Mouse (Mus musculus) bone marrow macrophage, adult 2 months (primary cell): ENCODE results near the gene Cuedc2. TPM values are rescaled to one million over a fixed set of nuclear protein-coding genes. Genes with fewer than 3 reads are reported as not detected.

Experiments used
- H3K27ac ChIP-seq: 2 replicates; pipeline ENCODE4 v1.5.1; 2012; ENCODE audit warnings: low read depth, low read length; ENCODE audit not compliant: insufficient read depth
- H3K4me1 ChIP-seq: 2 replicates; pipeline ENCODE4 v1.6.1; 2012; ENCODE audit warnings: low read length; ENCODE audit not compliant: control insufficient read depth, insufficient read depth
- H3K4me3 ChIP-seq: 2 replicates; pipeline ENCODE4 v1.5.1; 2012; ENCODE audit warnings: mild to moderate bottlenecking, low read length, moderate library complexity; ENCODE audit not compliant: insufficient read depth
- CTCF ChIP-seq: IDR thresholded peaks from 2 replicates; pipeline ENCODE4 v1.5.1; 2012; ENCODE audit warnings: low read depth, mild to moderate bottlenecking, low read length, moderate library complexity
- POLR2A ChIP-seq: IDR thresholded peaks from 2 replicates; pipeline ENCODE4 v1.6.1; 2012; ENCODE audit warnings: mild to moderate bottlenecking, low read depth, low read length, borderline replicate concordance
- polyA plus RNA-seq: library from polyadenylated mRNA; stranded (reverse); fragments of >200 nt; gene quantifications from 2 replicates; pipeline ENCODE4 v1.2.4, GENCODE M21; 2012; ENCODE audit not compliant: missing spikeins, insufficient read depth, insufficient read length

The Cuedc2 gene
- polyA plus RNA-seq, 1 experiment: 136 TPM

DNA sequence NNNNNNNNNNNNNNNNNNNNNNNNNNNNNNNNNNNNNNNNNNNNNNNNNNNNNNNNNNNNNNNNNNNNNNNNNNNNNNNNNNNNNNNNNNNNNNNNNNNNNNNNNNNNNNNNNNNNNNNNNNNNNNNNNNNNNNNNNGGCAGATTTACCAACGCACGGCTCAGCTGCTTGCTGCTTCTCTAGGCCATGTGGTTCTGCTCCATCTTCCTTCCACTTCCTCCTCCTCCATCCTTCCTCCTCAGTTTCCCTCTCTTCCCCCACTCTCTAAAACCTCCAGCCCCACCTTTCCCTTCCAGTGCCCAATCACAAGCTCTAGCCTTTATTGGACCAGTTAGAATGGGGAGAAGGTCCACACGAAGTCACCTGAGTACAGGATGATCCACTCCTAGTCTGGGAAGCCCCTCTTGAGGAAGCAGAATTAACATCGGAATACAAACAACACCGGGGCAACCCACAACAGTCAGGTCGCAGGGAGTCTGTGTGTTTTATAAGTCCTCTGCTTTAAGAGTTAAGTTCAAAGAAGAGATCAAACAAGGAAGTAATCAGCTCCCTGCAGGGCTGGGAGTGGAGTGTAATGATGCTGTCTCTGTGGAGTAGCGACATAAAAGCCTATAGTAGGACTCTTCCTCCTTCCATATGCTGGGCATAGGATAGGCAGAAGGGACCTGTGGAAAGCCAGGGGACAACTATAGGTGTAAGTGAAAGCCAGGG lies 6.4 kb upstream of the Cuedc2 start:
- no peak overlapping the region for H3K27ac ChIP-seq
- no peak overlapping the region for H3K4me3 ChIP-seq
- H3K4me1 ChIP-seq: peaks cover 42% of the 10 kb centered on the region
- TF ChIP-seq POLR2A (no peak), CTCF (no peak)

DNA sequence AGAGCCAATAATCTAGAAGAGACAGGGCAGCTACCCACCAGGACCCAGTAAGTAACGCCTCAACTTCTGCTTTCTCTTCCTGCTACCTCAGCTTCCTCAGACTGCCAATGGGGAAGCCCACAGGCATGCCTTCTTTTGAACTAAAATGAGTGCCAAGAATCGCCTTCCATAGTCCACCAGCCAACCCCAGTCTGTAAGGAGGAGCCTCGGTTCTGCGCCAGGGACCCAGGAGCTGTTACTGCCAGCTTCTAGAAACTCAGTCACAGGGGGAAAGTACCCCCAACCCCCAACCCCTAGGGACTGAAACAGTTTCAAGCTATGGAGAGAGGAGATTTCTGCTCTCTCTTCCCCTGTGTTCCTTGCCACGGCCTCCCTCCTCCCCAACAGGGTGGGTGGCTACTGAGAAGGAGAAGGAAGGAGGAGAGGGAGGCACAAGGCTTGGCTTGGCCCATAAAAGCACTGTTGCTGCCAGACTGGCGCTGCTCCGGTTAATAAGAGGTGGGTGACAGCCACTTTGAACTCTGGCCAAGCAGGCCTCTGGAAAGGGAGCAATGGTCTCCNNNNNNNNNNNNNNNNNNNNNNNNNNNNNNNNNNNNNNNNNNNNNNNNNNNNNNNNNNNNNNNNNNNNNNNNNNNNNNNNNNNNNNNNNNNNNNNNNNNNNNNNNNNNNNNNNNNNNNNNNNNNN lies 927 bp upstream of the Cuedc2 start:
- Histone ChIP-seq H3K27ac (peak overlapping the region; percentile 99), H3K4me3 (peak overlapping the region; percentile 57), H3K4me1 (peaks cover 29% of the 10 kb centered on the region)
- TF ChIP-seq CTCF (no peak), POLR2A (peak; percentile 37; the same call in 1 of the 2 replicates)

DNA sequence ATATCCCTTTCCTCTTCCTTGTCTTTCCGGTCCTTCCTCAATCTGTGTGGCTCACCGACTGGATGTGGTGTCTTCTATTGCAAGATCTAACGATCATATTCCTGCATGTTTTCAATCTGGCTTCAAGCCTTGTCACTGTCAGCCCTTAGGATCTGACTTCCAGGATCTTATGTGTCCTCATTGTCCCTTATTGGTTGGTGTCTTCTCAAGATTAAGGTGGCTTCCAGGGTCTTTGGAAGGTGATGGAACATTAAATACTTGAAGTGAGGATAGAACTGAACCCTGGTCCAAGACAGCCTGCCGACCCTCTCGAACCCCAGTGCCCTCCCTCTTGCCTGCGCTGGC lies 412 bp upstream of the Cuedc2 start:
- TF ChIP-seq POLR2A (no peak), CTCF (peak; percentile 15; the same call in 1 of the 2 replicates)
- Histone ChIP-seq H3K4me3 (peak overlapping the region; percentile 57), H3K4me1 (peaks cover 26% of the 10 kb centered on the region), H3K27ac (peak overlapping the region; percentile 99)

DNA sequence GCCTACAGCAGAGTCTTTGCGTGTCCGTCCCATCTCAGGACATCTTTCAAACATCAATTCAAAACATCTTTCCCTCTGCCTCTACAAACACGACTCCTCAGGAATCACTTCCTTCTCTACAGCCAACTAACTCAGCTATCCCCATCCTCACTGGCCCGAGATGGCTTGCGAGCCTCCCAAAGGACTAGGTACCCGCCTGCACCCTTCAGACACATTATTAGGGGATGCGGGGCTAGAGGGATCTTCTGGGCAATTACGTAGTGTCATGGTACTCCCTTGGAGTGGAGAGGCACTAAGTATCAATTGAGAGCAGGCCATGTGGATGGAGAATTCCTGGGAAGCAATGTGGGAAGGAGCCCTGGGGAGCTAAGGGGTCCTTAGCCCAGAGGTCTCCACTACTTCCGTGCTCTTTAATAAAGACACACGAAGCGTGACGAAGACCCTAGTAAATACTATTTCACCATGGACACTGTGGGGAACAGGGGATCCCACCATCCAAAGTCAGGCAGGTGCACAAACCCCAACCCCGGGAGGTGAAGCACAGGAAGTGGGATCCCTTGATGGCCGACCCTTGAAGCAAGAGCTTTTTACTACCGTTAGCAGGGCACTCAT lies 677 bp downstream of the Cuedc2 start:
- Histone ChIP-seq H3K4me3 (peak overlapping the region; percentile 74), H3K4me1 (peaks cover 22% of the 10 kb centered on the region), H3K27ac (peak overlapping the region; percentile 56)
- TF ChIP-seq POLR2A (no peak), CTCF (no peak)

DNA sequence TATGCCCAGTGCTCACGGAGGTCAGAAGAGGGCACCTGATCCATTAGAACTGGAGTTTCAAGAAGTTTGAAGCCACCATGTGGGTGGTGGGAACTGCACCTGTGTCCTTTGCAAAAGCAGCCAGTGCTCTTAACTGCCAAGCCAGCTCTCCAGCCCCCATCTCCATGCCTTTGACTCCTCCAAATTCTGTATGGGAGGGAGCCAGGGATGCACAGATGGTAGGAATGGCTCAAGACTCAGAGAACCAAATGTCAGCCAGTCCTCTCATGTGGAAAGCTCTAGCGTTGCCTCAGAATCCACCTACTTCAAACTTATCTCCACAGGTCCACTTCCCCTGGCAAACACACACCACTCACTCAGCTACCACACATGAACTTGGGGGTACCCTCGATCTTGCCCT lies 4.6 kb downstream of the Cuedc2 start:
- H3K4me3 ChIP-seq: no peak overlapping the region
- peaks cover 14% of the 10 kb centered on the region for H3K4me1 ChIP-seq
- no peak for TF ChIP-seq POLR2A
- TF ChIP-seq CTCF: no peak
- H3K27ac ChIP-seq: no peak overlapping the region

DNA sequence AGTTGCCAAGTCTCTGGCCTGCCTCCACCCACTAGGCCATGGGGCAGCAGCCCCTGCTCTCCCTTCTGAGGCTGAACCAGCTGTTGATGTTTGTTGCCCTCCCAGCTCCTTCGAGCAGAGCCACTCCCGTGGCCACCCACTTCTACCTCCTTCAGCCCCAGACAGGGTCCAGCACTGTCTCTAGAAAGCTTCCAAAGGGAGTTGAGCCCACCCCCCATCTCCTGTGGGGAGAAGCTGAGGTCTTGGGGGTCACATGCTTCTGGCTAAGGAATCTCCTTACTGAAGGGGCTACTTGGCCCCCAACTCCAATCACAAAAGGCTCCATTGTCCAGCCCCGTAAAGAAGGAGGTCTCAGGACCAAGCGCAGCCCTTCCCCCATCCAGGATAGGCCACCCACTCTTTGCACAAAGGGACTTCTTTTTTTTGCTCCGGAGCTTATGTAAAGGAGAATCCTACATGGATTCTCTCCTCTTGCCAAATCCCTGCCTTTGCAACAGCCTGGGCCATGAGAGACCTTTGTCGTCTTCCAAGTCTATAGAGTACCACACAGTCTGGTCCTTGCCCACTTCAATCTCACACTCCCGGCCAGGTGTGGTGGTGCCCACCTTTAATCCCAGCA lies 5.7 kb downstream of the Cuedc2 start:
- TF ChIP-seq POLR2A: no peak
- TF ChIP-seq CTCF: no peak
- Histone ChIP-seq H3K27ac (no peak overlapping the region), H3K4me3 (no peak overlapping the region), H3K4me1 (peaks cover 14% of the 10 kb centered on the region)

DNA sequence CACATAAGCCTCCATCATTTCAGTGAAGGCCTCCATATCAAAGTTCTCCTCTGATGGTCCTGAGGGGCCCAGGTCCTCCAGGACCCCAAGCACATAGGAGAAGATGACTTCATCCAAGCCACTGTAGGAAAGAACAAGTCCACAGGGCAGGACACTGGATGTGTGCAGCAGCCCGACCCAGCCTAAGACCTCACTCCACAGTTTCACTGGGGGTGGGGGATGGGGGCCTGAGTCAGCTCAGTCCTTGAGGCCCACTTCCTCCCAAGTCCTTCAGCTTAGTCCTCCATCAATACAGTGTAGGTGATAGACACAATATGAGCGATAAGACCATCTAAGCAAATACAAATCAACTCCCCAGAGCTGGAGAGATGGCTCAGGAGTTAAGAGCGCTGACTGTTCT lies 6.6 kb downstream of the Cuedc2 start:
- Histone ChIP-seq H3K27ac (no peak overlapping the region), H3K4me1 (peaks cover 15% of the 10 kb centered on the region), H3K4me3 (no peak overlapping the region)
- TF ChIP-seq POLR2A (no peak), CTCF (no peak)

DNA sequence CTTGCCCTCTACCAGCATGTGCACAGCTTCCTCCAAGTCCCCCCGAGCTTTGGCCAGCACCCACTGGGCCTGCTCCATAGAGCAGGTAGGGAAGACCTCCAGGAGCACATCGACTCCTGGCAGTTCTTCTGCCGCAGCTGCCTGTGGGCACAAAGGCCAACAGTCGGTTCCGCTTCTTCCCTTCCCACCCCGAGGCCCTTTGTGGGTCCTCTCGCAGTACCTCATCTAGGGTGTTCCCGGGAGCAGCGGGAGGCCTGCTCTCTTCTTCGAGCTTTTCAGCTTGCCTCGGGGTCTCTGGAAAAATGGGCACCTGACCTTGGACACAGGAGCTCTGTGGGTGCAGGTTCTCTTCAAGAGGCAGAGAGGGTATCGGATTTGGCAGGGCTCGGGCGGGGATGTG lies 7.2 kb downstream of the Cuedc2 start:
- no peak overlapping the region for H3K4me3 ChIP-seq
- H3K4me1 ChIP-seq: peaks cover 20% of the 10 kb centered on the region
- TF ChIP-seq CTCF (no peak), POLR2A (no peak)
- H3K27ac ChIP-seq: no peak overlapping the region

DNA sequence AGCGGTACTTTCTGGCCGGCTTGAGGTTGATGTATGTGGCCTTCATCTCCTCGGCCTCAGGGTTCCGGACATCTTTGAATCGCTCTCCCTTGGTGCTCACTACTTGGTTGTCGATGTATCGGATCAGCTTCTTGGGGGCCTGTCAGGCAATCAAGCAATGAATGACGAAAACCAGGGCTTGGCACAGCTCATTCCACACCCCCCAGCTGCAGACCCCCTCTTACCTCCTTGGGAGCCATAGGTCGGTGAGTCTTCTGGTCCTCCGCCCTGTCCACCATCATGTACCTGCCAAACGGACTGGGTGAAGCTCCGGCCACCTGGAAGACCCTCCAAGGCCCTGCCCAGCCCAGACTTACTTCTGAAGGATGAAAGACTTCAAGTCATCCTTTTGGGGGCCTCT lies 7.8 kb downstream of the Cuedc2 start:
- no peak overlapping the region for H3K4me3 ChIP-seq
- peaks cover 21% of the 10 kb centered on the region for H3K4me1 ChIP-seq
- H3K27ac ChIP-seq: no peak overlapping the region
- TF ChIP-seq CTCF (no peak), POLR2A (no peak)

DNA sequence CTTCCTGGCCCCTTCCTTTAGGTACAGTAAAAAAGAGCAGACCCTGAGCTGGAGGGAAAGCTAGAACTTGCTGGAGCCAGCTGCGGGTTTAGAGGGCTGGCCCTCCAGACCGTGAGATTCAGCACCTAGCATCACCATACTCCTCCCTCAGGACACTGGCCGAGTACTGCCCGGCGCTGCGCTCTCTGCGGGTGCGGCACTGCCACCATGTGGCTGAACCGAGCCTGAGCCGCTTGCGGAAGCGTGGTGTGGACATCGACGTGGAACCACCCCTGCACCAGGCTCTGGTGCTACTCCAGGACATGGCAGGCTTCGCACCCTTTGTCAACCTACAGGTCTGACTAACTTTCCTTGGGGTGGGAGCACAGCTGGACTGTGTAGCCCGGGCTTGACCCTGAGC lies 8.6 kb downstream of the Cuedc2 start:
- H3K4me1 ChIP-seq: peaks cover 21% of the 10 kb centered on the region
- TF ChIP-seq POLR2A: no peak
- peak; percentile 57 for TF ChIP-seq CTCF
- no peak overlapping the region for H3K4me3 ChIP-seq
- no peak overlapping the region for H3K27ac ChIP-seq
